Mouse (Mus musculus) gonadal fat pad, adult 2 months (tissue): ENCODE data around the gene Lcn6. TPM values are rescaled to one million over a fixed set of nuclear protein-coding genes. Genes with fewer than 3 reads are reported as not detected.
"Not testable (repeated sequence)": the region's sequence is repeated elsewhere in the genome, so short reads cannot be mapped to it uniquely, and the experiment has no call there.

Experiments used
- DNase-seq: peaks from one replicate; pipeline ENCODE4 v3.0.0-alpha.2; 2012; ENCODE audit warnings: low read depth
- polyA plus RNA-seq: library from polyadenylated mRNA; depleted of rRNA; stranded (reverse); fragments of >200 nt; gene quantifications from 2 replicates; pipeline ENCODE4 v1.2.3, GENCODE M21; 2012; rRNA removed

The Lcn6 gene
- polyA plus RNA-seq, result 342 and 466 TPM in 2 replicates

DNA sequence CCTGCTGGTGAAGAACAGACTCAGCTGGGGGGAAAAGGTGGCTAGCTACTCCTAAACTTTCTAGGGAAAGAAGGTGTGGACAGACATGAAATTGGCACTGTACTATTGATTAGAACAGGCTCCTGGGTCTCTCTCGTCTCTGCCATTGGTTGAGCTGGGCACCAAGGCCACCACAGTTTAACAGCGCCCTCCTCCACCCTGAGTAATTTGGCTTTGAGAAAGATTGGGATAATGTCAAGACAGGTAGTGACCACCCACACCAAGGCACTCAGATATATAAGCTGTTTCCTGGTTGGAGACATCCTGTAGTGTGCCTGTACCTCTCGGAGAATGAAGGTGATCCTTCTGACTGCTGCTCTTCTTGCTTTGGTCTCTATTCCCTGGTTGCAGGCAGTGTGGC is at the start of gene Lcn6:
Lcn6 (plus strand) TSS at position 301 of the 400 bp plus-strand sequence.
- DNase-seq, result no peak

DNA sequence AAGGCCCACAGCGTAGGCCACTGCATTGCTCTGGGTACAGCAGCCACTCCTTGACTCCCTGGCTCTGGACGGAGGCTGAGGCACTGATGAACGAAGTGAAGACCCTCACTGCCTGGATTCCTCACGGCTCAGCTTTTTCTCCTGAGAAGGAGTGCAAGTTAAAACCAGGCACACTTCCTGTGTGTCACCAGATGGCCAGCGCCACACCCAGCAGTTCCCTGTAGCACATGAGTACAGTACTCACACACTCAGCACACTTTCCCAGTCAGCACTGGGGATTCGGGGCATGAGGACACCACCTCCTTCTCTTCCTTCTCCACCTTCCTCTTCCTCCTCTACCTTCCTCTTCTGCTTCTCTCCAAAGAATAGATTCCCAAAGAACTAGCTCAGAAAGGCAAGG is 48.8 kb upstream of the Lcn6 start, which contains the start of gene Fcna:
Fcna (minus strand) TSS at position 220 of the 400 bp plus-strand sequence.
- DNase-seq, result no peak

DNA sequence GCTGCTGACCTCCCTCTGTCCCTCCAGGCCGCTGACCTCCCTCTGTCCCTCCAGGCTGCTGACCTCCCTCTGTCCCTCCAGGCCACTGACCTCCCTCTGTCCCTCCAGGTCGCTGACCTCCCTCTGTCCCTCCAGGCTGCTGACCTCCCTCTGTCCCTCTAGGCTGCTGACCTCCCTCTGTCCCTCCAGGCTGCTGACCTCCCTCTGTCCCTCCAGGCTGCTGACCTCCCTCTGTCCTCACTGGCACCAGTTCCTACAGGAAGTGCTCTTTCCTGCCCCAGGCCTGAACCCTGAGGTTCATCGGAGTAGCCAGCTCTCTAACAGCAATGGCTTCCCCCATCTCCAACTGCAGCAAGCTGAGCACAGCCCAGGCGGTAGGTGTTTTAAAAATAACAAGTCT is 47.8 kb upstream of the Lcn6 start:
- no peak for DNase-seq

DNA sequence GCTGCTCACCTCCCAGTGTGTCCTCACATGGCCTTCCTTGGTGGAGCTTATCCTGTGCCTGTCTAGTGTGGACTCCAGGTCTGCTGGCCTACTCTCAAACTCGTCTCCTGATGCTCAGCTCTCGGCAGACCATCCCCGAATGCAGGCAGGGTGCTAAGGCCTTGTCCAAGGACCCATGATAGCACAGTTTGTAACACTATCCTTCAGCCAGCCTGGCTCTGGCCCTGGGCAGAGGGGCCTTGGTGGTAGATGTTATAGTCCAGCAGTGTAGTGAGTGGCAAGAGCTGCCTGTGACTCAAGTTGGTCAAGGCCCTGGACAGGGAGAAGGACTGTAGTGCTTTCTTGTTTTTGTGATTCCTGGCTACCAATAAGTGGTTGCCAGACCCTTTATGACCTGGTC is 43.0 kb upstream of the Lcn6 start:
- no peak for DNase-seq

DNA sequence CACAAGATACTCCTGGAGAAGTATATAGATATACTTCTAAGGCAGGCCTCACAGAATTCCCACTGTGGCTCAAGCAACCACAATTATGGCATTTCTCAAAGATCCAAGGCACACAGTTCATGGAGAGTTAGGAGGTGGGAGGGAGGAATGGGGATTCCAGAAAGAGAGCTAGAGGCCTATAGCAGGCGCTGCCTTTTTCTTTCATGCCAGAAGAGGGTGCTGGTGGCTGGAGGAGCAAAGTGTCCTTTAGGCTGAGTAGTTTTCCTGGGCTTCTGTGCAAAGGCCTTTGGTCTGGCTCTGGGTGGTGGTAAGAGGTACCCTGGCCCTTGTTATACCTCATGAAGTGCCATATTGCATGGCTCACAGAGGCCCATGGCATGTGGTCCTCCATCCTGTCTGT is 42.5 kb upstream of the Lcn6 start:
- DNase-seq, result no peak

DNA sequence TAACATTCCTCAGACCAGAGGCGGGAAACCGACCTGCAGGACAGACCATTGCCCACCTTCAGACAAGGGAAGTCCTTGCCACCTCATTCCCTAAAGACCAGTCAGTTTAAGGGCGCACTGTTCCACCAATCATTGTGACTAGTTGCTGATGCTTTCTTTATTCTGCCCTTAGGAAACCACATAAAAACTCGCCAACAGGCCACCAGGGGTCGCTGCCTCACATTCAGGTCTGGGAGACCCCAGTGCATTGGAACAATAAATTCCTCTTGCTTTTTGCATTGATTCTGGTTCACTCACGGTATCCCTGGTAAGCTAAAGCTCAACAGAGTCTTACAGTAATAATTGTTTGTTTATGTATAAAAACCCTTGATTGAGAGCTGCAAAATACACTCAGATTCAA is 36.7 kb upstream of the Lcn6 start:
- DNase-seq, result no peak

DNA sequence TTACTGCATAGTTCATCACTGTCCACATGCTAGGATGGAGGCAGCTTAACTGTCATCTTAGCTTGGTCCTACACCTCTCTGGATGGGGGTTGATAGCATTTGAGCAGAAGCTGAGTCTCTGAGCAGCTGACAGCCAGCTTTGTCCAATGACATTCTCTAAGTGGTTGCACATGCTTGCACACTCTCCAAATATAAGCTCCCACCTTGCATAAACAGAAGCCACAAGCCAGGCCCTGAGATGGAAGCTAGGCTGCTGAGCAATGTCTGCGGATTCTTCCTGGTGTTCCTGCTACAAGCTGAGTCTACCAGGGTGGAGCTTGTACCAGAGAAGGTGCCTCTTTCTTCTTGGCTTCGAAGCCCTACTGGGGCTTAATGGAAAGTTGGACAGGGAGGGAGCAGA is 23.7 kb upstream of the Lcn6 start, which contains the start of gene Lcn8:
Lcn8 (plus strand) TSS at position 219 of the 400 bp plus-strand sequence.
- DNase-seq, result no peak

DNA sequence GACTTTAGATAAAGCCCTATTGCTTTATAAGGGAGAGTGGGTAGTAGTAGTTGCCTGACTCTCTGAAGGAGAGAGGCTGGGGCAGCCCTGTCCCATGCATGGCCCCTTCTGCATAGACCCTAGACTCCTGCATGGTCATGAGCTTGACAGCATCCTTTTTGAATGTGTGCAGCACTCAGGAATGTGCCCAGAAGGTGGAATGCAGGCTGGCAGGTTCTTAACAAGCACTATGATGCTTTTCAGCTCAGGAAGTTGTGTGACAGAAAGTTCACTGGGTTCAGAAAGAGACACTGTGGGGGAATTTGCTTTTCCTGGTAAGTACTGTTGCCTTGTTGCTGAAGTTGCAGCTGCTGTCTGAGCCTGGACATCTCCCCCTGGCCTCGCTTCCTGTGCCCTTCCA is 22.1 kb upstream of the Lcn6 start:
- DNase-seq, result no peak

DNA sequence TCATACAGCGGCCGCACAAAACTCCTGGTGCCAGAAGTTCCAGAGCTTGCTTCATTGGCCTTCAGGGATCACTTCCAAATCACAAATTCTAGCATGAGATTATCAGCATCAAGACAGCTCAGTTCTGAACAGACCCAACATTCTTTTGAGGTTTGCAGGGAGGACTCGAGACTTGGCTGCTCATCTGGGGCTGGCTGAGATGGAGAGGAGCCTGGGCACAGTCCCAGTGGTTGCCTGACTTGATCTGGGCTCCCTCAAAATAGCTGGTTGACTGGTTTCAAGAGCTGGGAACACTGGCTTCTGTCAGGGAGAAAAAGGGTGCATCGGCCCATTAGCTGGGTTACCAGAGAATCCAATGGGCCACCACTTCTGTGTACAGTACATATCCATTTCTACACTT is 19.9 kb upstream of the Lcn6 start:
- no peak for DNase-seq

DNA sequence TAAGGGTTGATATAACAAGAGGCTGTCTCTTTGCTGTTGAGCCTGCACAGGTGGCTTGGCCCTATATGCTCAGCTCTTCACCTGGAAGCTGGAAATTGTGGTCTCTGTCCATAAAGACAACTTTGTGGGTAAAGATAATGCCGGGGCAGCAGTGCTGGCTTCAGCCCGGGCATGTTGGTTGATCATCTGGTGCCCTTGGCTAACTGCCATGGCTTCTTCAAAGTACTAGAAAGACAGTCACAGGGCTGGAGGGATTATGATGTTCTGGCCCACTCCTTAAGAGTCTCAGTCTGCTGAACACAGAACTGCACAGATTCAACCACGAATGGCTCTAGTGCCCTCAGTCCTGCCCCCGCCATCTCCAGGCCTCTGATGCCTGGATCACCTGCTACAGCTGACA is 19.3 kb upstream of the Lcn6 start:
- DNase-seq, result no peak

DNA sequence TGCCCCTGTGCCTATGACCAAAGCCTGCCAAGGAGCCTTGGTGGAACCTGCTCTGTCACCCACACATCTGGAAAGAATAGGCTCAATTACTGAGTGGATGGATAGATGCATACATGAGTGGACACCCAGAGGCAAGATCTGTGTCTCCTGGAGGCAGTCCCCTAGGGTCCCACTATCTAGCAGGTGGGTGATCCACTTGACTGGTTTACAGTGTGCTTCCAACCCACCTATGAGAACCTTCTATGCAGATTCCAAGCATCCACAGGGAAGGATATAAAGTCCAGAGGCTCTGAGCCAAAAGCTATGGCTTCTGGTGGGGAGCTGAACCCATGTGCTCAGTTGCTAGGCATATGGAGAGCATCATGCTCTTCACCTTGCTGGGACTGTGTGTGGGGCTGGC is 18.9 kb upstream of the Lcn6 start, which contains the start of gene Lcn5:
Lcn5 (plus strand) TSS at position 301 of the 400 bp plus-strand sequence.
- DNase-seq, result no peak

DNA sequence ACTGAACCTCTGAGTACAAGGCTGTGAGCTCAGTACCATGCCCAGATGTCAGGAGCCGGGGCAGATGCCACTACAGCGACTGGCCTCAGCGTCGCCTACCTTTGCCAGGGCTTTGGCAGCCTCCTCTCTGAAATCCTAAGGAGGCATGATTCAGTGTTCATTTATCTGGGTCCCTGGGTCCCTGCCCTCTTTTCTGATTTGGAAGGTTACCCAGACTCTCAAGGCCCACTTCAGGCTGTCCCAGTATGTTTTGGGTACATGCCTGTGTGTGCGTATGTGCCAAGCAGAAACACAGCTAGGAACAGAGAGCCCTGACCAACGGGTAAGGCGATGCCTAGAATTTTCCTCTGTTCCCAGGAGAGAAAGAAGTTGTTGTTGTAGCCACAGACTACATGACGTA is 16.3 kb upstream of the Lcn6 start:
- no peak for DNase-seq

DNA sequence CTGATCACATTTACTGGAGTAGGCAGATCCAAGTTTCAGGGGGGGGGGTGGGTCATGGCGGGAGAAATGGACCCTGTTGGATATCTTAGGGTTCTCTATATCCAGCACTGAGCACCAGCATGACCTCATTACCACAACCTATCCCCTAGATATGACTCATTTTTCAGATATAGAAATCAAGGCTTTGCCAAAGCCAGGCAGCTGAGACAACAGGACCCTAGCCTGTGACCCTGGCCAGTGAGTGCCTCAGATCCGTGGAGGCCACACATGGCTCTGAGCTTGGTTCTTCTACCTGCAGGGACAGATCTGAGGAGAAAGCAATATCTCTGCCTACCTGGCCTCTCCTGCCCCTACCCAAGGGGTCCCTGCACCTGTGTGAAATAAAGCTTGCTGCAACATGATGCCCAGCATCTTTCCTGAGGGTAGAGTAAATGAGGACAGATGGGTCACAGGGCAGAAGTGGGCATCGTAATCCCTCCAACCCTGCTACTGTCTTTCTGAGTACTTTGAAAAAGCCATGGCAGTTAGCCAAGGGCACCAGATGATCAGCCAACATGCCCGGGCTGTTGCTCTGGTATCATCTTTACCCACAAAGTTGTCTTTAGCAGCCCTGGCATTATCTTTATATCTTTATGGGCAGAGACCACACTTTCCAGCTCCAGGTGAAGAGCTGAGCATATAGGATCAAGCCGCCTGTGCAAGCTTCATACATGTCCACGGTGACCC is 15.2 kb upstream of the Lcn6 start:
- DNase-seq, result no peak

DNA sequence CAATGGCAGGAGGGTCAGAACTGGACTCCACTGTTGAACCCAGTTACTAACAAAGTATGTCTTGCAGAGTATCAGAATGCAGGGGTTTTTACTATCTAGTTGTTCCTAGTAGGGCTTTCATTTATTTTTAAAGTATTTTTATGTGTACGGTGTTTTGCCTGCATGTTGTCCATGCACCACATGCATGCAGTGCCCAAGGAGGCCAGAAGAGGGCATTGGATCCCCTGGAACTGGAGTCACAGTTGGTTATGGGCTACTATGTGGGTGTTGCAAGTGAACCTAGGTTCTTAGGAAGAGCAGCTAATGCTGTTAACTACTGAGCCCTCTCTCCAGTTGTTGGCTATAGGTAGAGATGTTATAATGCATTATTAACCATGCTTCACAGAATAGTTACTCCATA is 13.1 kb upstream of the Lcn6 start:
- no peak for DNase-seq

DNA sequence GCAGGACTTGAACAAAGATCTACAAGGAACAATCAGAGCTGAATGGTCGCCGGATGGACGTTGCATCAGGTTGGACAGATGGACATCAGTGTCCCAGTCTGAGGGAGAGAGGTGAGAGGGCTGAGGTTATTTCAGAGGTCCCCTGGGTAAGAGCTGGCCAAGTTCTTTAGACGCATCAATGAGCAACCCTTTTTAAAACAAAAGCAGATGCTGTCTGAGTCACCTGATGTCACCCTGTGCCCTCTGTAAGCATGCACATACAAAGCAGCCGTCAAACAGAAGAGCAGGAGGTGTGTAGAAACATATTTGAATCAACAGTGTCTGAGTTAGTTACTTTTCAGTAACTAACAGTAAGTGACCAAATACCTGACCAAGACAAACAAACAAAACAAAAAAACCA is 12.5 kb upstream of the Lcn6 start:
- DNase-seq, result no peak

DNA sequence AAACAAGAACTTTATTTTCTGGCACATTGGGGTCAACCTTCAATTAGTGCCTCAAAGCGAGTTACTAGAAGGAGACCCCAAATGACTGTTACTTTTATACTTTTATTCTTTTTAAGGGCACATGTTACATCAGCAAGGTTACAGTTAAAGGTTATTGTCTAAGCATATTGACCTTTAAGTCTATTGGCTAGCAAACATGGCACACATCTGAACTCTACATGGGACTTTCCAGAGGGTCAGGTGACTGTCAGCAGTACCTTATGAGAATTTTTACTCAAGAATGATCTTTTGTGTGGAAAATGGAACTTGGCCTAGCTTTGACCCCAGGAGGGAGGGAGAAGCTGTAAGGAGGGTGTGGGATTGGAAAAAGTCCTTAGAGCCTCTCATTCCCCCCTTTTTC is 10.1 kb upstream of the Lcn6 start:
- no peak for DNase-seq

DNA sequence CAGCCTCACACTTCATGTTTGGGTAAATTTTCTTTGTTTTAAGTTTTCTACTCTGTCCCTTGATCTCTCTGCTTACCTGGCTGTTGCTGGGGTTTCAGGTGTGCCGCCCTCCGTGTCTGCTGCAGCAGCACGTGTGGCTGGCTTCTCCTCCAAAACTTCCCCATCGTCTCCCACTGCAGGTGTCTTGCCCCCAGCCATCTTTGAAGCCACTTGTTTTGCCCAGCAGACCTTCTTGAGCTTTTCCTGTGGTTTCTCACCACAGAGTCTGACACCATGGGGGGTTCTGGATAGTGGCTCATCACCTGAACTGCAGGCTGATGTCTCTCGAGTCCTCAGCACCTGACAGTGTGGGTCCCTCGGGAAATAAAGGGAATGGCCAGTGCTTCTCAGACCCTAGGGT is 3.0 kb downstream of the Lcn6 start:
- DNase-seq, result no peak

DNA sequence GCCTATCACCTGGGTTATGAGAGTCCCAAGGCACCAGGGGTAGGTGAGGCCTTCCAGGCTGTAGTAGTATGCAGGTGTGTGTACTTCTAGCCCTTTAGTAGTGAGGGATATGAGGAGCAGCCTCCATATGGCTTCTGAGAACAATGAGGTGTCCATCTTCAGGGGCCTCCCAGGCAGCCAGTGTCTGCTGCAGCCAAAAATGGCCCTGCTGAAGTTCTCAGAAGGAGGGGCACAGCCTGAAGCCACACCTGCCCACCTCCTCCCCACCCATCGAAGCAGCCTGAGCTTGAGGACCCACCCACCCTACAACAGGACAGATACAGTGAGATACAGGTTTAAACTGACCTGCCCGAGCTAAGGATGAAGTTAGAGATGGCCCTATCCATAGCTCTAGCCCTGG is 5.8 kb downstream of the Lcn6 start, which contains the start of gene Lcn10:
Lcn10 (plus strand) TSS at position 301 of the 400 bp plus-strand sequence.
- no peak for DNase-seq

DNA sequence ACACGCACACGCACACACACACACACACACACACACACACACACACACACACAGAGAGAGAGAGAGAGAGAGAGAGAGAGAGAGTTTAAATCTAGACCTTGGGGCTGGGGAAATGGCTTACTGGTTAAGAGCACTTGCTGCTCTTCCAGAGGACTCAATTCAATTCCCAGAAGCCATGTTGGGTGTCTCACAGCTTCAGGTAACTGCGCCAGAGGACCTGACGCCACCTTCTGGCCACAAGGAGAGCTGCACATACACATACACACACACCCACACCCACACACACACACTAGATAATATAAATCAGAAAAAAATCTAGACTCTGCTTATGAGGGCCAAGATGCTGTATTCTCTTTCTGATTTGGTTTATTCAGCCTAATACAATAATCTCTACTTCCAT is 10.4 kb downstream of the Lcn6 start:
- no peak for DNase-seq

DNA sequence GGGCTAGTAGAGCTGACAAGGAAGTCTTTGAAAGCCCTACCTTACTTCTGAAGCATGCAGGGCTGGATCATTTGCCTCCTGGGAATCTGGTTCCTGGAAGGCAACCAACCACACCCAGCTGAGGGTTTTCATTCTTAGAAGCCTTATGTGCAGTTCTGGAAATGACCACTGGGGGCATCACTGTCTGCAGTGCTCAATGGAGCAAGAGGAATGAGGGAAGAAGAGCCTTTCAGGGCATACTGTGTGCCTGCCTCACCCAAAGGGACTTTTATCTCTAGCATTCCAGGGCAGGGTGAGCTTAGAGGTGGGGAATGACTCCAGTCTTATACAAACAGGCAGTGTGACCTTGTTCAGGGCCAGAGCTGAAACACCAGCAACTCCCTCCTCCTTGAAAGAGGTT is 18.0 kb downstream of the Lcn6 start:
- no peak for DNase-seq

DNA sequence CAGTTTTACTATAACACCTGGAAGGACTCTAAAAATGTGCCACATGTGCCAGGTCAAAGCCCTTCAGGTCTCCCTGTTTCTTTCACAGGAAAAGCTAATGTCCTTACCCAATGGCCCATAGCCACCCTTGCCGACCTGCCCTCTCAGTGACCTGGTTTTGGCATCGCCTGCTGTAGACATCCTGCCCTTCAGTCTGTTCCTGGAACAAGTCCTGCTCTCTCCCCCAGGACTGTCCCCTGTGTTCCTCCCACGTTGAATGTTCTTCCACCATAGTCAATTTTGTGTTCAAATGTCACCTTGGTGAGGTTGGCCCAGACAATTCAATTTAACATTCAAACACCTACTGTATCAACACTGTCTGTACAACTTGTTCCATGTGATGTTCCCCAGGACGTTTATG is 20.4 kb downstream of the Lcn6 start:
- DNase-seq, result no peak

DNA sequence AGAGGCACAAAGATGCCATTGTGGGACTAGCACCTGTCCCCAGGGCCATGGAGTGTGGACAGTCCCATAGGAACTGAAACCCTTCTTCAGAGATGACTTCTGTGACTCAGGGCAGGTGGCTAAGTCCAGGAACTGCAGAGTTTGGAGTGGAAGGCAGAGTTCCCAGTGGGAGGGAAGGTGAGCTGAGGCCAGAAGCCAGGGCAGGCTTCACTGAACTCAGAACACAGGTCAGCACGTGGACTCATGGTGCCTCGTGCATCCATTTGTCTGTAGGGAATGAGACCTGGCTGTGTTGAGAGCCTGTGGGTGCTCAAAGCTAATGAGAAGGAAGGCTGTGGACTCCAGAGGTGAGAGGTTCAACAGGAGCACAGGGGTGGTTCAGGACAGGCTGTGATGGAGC is 22.1 kb downstream of the Lcn6 start:
- no peak for DNase-seq

DNA sequence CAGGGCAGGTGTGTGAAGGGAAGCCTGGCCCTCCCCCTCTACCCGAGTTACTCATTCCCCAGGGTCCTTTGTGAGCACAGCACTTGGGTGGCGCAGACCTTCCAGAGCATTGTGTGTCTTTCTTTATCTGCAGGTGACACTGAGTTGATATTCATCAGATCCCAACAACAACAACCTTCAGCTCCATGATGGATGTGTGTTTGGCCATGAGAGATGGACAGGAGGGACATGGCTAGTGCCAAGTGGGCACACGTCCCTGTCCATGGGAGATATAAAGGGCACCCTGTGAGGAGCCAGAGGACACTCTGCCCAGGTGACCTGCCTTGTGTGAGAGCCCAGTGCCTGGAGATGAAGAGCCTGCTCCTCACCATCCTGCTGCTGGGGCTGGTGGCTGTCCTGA is 23.2 kb downstream of the Lcn6 start, which contains the start of gene Obp2a:
Obp2a (plus strand) TSS at position 301 of the 400 bp plus-strand sequence.
- DNase-seq, result not testable (repeated sequence)

DNA sequence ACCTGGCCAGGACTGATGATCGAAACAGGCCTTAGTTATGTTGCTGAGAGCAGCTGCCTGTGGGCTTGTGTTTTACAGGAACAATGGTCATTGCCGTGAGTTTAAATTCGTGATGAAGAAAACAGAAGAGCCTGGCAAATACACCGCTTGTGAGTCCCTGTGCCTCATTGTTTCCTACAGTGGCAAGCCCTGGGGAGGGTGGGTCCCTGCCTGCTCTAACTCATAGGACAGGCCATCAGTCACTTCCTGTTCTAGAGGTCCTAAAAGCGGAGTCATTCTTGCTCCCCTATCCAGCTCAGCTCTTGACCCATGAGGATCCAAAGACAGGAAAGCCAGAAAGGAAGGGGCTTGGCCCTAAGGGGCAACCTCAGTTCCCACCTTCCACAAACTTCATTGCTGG is 24.4 kb downstream of the Lcn6 start:
- DNase-seq, result no peak
